Mouse (Mus musculus) spleen, adult 18-20 months (tissue): ENCODE results near the gene Appl2.
A peak's percentile ranks its signal among the peaks of the same experiment; 100 is the strongest.

ENCODE experiments used
- DNase-seq, 2 experiments: peaks; one replicate each; pipeline ENCODE4 v3.0.0; 2022; ENCODE audit warnings: mixed read lengths in 2 of 2

Appl2 gene

GRCm38 (mm10) chr10:83630899-83631298, 17.6 kb downstream of the Appl2 start:
- DNase-seq = no peak

DNA sequence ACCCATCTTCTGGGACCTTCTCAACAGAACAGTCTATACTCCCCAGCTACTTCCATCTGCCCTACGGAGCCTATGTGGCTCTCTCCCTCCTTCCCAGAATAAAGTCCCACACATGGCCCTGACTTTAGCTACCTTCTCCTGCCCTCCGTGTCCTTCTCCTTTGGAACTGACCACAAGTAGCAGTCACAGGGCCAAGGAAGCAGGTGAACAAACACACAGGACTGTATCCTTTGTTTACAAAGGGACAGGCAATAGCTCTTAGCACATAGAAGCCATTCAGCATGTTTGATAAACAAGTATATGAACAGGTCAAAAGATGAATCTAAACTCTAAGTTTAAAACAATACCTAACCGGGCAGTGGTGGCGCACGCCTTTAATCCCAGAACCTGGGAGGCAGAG, 18.7 kb downstream of the Appl2 start:
- DNase-seq = no peak

DNA sequence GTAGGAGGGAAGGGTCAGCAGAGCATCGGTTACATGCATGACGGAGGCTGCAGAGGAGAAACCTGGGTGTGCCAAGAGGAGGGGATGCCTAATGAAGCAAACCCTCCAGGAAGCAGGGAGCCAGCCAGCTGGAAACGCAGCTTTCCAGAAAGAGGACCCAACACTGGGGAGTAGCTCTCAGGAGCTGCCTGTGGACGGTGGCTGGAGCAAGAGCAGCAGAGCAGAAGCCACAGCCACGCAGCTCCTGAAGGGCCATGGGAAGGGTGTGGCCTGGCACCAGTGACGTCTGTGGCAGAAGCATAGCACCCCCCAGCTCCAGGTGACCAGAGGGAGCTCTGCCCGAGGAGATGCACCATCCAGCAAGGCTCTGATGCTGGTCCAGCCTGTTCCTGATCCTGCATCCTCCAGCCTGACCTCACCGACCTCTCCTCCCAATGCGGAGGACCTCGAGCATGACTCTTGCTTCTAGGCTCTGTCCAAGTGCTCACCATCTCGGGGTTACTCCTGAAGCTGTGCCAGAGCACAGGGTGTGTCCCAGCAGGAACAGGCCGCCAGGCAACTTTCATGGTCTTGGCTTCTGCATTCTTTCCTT, 19.3 kb downstream of the Appl2 start:
- no peak for DNase-seq

DNA sequence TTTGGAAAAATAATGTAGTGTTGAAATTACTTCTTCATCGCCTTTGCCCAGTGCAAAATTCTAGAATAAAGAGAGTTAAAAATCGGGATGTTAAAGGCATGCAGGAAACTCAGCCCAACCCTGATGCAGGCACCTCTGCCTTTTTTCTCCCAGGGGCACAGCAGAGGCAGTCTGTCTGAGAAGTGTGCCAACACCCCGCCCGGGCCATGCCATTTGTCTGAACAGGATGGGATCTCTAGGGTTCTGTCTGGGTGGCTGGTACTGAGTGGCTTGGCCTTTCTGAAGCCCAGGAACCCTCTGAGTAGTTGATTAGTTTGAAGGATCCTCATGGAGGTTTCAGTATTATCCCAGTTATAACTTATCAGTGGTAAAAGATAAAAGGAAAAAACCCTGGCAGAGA, 20.3 kb downstream of the Appl2 start:
- DNase-seq = no peak

DNA sequence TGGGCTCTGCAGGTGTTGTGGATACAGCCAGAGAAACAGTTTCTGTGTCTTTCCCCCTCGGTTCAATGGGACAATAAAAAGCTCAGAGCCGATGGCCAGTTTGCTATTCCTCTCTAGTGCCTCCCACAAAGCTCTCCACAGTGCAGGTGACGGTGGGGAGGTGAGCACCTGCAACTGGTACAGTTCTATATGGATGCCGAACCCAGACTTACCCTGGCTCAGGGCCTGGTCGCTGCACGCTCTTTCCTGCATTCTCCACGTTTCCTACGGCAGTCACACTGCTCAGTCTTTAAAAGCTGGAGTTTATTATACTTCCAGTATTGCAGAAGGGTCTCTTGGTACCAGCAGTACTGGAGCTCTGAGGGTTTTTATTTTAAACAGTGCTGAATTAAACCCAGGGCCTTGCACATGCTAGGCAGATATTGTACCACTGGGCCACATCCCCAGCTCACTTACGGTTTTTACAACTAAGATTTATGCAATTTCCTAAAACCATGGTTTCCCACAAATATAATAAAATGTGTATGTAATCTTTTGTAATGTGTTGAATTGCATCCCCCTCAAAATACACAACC, 21.3 kb downstream of the Appl2 start:
- DNase-seq = no peak

GRCm38 (mm10) chr10:83624841-83625240, 23.7 kb downstream of the Appl2 start:
- no peak for DNase-seq

GRCm38 (mm10) chr10:83624065-83624464, 24.5 kb downstream of the Appl2 start:
- DNase-seq = no peak

GRCm38 (mm10) chr10:83620350-83621055, 28.0 kb downstream of the Appl2 start:
- DNase-seq = no peak

GRCm38 (mm10) chr10:83618819-83619440, 29.6 kb downstream of the Appl2 start:
- DNase-seq = no peak

- peak in 1 of 2 experiments; percentile 20 for DNase-seq
Observed at GRCm38 (mm10) chr10:83617366-83617765, 31.2 kb downstream of the Appl2 start.

- no peak for DNase-seq
Observed at GRCm38 (mm10) chr10:83612648-83613215, 35.8 kb downstream of the Appl2 start.

DNA sequence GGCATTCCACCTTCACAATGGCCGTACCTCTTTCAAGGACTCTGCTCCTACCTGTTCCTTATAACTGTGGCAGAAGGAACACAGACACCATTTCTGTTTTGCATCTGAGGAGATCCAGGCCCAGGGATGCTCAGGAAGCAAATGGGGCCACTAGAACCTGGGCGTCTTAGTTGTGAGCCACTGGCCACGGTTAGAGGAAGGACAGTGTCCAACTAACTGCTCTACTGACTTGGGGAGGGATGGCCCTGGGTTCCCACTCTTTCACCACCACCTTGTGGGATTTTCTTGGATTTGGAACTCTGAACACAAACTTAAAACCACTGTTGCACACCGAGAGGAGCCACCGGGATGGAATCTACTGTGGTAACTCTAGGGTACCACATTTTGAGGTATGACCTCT, 36.7 kb downstream of the Appl2 start:
- DNase-seq = no peak

DNA sequence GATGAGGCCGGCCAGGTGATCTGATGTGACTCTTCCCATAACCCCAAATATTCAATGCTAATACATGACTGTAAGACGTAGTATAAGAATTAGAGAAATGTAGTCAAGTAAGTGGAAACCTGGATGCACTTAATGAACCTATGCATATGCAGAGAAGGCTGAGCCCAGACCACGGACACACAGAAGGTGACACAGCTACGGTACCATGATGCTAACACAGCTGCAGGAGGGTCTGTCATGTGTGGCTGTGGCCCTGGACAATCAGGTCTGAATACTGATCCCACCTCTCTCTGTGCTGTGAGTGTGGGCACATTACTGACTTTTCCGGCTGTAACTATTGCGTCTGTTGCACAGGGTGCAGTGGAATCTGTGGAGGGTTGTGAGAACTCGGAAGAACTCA, 38.0 kb downstream of the Appl2 start:
- DNase-seq = no peak

DNA sequence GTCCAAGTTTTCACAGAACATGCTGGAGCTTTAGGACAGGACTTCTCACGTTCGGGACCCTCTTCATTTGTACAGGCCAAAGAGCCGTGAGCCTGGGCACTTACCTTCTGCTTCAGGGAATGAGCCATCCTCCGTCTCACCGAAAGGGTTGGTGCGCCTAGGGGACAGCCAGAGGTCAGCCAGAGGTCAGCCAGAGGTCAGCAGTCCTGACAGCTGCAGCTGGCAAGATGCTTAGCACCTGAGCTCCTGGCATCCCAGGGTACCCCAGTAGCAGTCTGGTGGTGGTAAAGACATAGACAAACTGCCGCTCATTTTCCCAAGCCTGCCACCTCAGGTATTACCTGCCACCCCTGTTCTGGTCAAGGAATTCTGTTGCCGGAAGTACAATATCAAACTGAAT, 39.9 kb downstream of the Appl2 start:
- DNase-seq = no peak

- DNase-seq = no peak
Observed at GRCm38 (mm10) chr10:83607111-83607510, 41.4 kb downstream of the Appl2 start.

DNA sequence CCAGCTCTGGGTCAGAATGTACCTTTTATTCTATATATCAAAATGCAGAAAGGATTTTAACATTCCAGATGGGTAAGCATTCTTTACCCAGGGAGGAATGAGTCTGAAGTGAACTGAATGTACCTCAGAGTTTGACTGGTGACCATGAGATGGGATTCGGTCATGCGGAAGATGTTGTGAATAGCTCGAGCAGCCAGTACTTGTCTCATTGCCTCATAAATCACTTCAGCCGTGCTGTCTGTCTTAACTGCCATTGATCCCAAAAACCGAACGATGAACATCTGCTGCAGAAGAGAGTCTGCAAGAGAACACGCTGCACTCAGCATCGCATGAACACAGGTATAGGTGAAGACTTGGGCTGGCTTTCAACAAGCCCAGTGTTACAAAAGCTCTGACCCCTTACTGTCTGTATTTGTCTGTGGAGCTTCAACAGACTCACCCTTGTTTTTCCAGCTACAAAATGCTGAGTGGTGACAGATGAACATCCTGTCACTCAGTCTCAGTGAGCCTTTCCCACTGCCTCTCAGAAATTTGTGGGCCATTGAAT, 42.8 kb downstream of the Appl2 start:
- no peak for DNase-seq

DNA sequence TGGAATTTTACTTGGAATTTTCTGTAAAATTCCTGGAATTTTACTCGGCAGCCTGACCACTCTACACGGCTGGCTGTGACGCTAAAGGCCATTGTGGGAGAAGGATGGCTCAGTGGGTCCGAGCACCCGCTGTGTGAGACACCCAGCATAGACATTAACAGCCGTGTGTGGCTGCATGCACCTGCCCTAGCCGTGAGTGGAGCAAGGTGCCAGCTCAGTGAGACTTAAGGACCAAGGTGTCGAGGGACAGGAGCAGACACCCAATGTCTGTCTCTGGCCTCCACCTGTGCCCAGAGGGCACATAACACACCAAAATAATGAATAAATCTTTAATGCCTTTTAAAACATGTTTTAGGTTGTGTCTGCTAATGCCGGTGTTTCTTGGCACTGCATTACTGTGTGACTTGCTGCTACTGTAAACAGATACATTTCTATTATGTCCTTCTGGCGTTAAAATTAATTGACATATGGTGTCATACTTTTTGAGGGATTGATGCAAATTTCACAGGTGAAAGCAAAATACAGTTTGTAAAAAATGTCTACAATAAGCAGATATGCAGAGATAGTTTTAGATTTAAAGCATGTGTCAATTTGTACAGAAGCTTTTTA, 44.5 kb downstream of the Appl2 start:
- DNase-seq = no peak

DNA sequence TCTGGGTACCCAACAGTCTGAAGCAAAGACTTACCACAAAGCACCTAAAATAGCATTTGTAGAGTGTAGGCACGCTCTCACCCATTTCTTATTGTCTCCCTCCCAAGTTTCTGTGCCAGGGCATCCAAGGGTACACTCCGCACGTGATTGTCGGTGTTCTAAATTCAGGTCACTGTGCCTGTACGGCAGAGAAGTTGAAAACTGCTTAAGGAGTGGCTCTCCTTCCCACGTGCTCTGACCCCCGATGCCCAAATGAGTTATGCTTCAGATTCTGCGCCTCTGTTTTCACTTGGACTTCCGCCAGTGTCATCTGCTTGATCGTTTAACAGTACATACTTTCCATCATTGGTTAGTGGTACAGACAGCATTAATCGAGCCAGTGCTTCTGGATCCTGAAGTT, 47.9 kb downstream of the Appl2 start:
- no peak for DNase-seq

- no peak for DNase-seq
Observed at GRCm38 (mm10) chr10:83594526-83594925, 54.0 kb downstream of the Appl2 start.

DNA sequence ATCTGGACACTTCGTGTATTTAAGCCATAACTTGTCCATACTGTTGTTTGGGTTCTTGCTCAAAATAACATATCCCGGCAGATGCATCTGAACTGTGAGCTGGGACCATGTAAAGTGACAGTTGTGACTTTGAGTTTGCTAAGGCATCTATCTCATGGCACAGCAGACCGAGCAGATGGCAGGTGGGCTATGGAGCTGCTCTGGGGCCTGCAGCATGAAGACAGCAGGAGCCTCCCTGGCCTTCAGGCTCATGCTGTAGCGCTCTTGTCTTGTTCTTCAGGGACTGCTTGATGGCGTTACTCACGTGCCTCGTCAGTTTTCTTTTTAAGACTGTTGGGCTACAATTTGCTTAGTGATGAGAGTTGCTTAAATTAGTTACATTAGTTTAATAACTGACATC, 55.9 kb downstream of the Appl2 start:
- DNase-seq = no peak

GRCm38 (mm10) chr10:83590801-83591200, 57.7 kb downstream of the Appl2 start:
- DNase-seq = no peak

DNA sequence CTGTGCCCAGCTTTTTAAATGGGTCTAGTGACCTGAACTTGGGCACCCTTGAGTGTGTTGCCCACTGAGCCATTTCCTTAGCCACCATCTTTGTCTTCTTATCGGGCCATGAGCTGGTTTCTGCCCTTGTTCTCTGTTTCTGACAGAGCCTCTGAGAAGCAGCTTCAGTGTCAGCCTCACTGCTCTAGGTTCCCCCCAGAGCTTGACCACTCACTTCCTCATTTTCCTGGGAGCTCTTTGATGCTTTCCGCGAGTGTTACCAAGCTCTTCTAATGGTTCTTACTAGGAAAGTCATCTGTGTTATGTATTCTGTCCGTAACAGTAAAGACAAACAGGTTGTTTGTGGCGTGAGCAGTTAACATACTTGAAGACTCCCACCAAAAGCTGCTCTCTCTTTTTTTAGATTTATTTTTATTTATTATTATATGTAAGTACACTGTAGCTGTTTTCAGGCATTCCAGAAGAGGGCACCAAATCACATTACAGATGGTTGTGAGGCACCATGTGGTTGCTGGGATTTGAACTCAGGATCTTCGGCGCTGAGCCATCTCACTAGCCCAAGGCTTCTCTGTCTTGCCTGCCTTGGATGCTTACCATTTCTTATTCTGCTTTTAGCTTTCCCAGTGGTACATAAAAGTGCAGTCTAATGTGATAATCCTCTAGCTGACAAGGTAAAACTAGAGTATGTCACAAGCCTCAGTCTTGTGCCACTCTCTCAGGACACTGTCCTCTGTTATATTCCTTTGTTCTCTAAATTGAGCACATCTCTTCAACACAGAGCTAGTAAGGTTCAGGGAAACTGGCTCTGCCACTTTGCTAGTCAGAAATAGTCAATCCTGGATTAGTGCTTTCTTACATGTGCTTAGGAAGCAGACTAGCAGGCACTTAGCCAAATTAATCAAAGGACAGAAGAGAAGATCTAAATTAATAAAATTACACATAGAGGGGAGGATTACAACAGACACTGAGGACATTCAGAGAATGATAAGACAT, 82.8 kb downstream of the Appl2 start:
- DNase-seq = no peak
